ENCODE assay signal across 8 mouse cellular contexts in the genomic region with DNA sequence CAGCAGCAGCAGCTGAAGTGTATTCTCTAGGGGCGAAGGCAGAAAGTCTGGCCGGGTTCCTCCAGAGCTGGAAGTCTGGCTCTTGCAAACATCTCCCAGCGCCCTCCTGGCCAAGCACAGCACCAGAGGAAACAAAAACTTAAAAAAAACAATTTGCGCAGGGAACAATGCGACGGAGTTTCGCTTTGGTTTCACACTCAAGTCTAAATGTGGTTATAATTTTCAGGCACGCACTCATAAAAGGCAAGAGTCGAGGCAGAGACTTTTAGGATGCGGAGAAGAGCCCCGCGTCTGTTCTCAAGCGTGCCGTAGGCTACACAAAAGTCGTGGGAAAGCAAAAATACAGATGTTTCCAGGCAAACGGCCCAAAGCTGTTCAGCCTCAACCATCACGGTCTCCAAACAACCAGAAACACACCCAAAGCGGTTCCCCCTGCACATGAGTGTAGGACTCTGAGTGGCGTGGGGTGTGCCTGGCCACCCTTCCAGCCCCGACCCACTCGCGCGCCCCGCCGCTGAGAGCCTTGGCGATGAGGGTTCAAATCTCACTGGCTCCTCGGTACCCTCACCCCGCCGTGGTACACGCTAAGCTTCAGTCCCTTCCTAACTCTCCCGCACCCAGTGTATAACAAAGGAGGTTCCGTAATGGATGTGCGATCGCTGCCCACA. TPM values are rescaled to one million over a fixed set of nuclear protein-coding genes. Genes with fewer than 3 reads are reported as not detected.
A peak's percentile ranks its signal among the peaks of the same experiment; 100 is the strongest.
DNase-seq lines count a peak whose midpoint lies in the region; ATAC-seq and TF ChIP-seq lines count a peak whose summit lies in the region.

No protein-coding gene starts in this region.

- ATAC-seq in embryonic facial prominence, embryonic 11.5 days (replicated peaks; ENCODE audit: insufficient number of reproducible peaks, low FRiP score, low TSS enrichment, low read depth) = peak; percentile 12; the same call in 1 of the 2 replicates

- 0 out of 2 replicates have a peak, but pooled peaks have one; percentile 5 for TF ChIP-seq CTCF in lung, adult 2 months (IDR thresholded peaks at IDR 0.05; ENCODE audit: insufficient read depth, low read length)

- H3K4me3 ChIP-seq in embryonic facial prominence, embryonic 11.5 days (ENCODE audit: low read depth, low read length) = peak overlapping the region; percentile 81
- peak overlapping the region; percentile 82 for H3K4me3 ChIP-seq in lung, adult 2 months (replicated peaks; ENCODE audit: extremely low read depth, low read depth, low read length)

- H3K4me2 ChIP-seq in embryonic facial prominence, embryonic 11.5 days (ENCODE audit: low read depth, low read length) = peak overlapping the region; percentile 92

- H3K27me3 ChIP-seq in embryonic facial prominence, embryonic 11.5 days (ENCODE audit: control insufficient read depth, insufficient read depth, low read length) = no peaks in the 10 kb centered on the region

- H3K4me1 ChIP-seq in embryonic facial prominence, embryonic 11.5 days (ENCODE audit: control insufficient read depth, insufficient read depth, low read length) = no peaks in the 10 kb centered on the region
- H3K4me1 ChIP-seq in lung, adult 2 months (ENCODE audit: control insufficient read depth, insufficient read depth, low read length) = peaks cover 48% of the 10 kb centered on the region

- H3K36me3 ChIP-seq in embryonic facial prominence, embryonic 11.5 days (replicated peaks; ENCODE audit: control insufficient read depth, insufficient read depth, low read depth, low read length) = no peaks in the 10 kb centered on the region

- TF ChIP-seq POLR2A in lung, adult 2 months (IDR thresholded peaks at IDR 0.05; ENCODE audit: borderline replicate concordance, extremely low read depth, low read depth, low read length) = peak; percentile 41; the same call in 1 of the 2 replicates

- peak overlapping the region; percentile 79 for H3K27ac ChIP-seq in embryonic facial prominence, embryonic 11.5 days (replicated peaks; ENCODE audit: low read depth, low read length)

- H3K9ac ChIP-seq in embryonic facial prominence, embryonic 11.5 days (replicated peaks; ENCODE audit: low read length) = peak overlapping the region; percentile 96

- WGBS in embryonic facial prominence, embryonic 11.5 days = under 1% methylated on average over 34 of the region's 34 CpGs
- 2% methylated on average over 34 of the region's 34 CpGs for WGBS in lung, adult 2 months

- peak; percentile 14 for DNase-seq in layer of hippocampus, adult 11-12 months (ENCODE audit: low spot score)
- no peak for DNase-seq in layer of hippocampus, adult 9-10 months (ENCODE audit: low spot score)
- peak; percentile 64 for DNase-seq in embryonic facial prominence, embryonic 11.5 days (ENCODE audit: low spot score)
- DNase-seq in heart, adult 8-10 months (ENCODE audit: low spot score) = peak; percentile 76
- peak; percentile 76 for DNase-seq in kidney, adult 18-20 months
- DNase-seq in lung, adult 2 months = no peak
- peak; percentile 48 for DNase-seq in retina, embryonic 14.5 days (ENCODE audit: low spot score)
- no peak for DNase-seq in c-Kit-positive CD71-positive TER-119-positive erythroid progenitor cells, embryonic 14.5 days (ENCODE audit: low spot score)

- H3K9me3 ChIP-seq in embryonic facial prominence, embryonic 11.5 days (replicated peaks; ENCODE audit: control insufficient read depth, low read length) = no peaks in the 10 kb centered on the region

RNA-seq across cellular contexts. Expression of a gene that starts 0.8 kb away (rescaled TPM):
- 26.7 and 30.3 TPM in 2 replicates for polyA plus RNA-seq in embryonic facial prominence, embryonic 11.5 days (2014; fragmentation: Nextera tagmentation; extraction: Ambion mirVana)
- total RNA-seq in heart, adult 8-10 months (2022) = 100 to 1,000 TPM in 3 of 4 experiments, 10 to 100 TPM in 1; 93.1 to 141 (median 113) TPM
- polyA plus RNA-seq in lung, adult 2 months (2012; rRNA removed) = 219 and 237 TPM in 2 replicates

RNA-seq across cellular contexts. Expression of a gene that starts 0.8 kb away (rescaled TPM):
- 93.6 and 114 TPM in 2 replicates for polyA plus RNA-seq in embryonic facial prominence, embryonic 11.5 days (2014; fragmentation: Nextera tagmentation; extraction: Ambion mirVana)
- total RNA-seq in heart, adult 8-10 months (2022) = 100 to 1,000 TPM; 136 to 221 (median 183) TPM
- 556 and 580 TPM in 2 replicates for polyA plus RNA-seq in lung, adult 2 months (2012; rRNA removed)

Comparison
In these comparisons a context has a peak if more than half of its experiments do, and no peak if none do; other contexts are left out.
1. DNase-seq: peak in layer of hippocampus, adult 11-12 months (single experiment), embryonic facial prominence, embryonic 11.5 days (single experiment), heart, adult 8-10 months (single experiment), kidney, adult 18-20 months (single experiment) and retina, embryonic 14.5 days (single experiment); none in layer of hippocampus, adult 9-10 months (single experiment), lung, adult 2 months (single experiment) and c-Kit-positive CD71-positive TER-119-positive erythroid progenitor cells, embryonic 14.5 days (single experiment).